Mouse (Mus musculus): ENCODE results near the gene Pomp. TPM values are rescaled to one million over a fixed set of nuclear protein-coding genes. Genes with fewer than 3 reads are reported as not detected.
A peak's percentile ranks its signal among the peaks of the same experiment; 100 is the strongest.

Gene Pomp
- total and polyA plus RNA-seq, 2 experiments from 2014 or later, result 124 to 526 TPM

DNA sequence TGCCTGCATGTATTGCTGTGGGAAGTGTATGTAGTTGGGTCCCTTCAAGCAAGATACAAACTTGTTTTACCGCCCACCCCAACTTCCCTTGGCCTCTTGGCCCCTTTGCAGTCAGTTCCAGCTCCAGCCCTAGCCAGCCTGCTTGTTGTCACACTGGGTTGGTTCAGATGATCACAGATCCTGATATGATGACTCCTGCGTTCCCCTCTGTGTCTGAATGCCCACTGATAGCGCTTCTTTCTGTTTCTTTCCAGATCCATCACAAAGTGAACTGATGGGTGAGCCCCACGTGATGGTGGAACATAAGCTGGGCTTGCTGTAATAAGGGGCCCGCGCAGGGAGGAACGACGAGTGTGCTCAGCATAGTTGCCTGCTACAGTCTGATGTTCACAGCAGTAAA is 14.9 kb downstream of the Pomp start:
- DNase-seq (ENCODE audit: low spot score) (no peak), ATAC-seq (no peak)
- Histone ChIP-seq H3K27me3 (ENCODE audit: insufficient read depth, low read length) (no peaks in the 10 kb centered on the region), H3K9me3 (ENCODE audit: low read length) (no peaks in the 10 kb centered on the region), H3K27ac (no peak overlapping the region), H3K4me2 (ENCODE audit: low read depth, low read length) (no peak overlapping the region), H3K9ac (replicated peaks; ENCODE audit: low read length) (no peak overlapping the region), H3K4me3 (ENCODE audit: low read length) (no peak overlapping the region), H3K4me1 (ENCODE audit: insufficient read depth, low read length) (no peaks in the 10 kb centered on the region), H3K36me3 (ENCODE audit: insufficient read depth, low read length) (peaks cover 63% of the 10 kb centered on the region)
- no peak for TF ChIP-seq CTCF (IDR thresholded peaks at IDR 0.05; ENCODE audit: low read depth)
- WGBS, result 96% methylated on average over 8 of the region's 8 CpGs

DNA sequence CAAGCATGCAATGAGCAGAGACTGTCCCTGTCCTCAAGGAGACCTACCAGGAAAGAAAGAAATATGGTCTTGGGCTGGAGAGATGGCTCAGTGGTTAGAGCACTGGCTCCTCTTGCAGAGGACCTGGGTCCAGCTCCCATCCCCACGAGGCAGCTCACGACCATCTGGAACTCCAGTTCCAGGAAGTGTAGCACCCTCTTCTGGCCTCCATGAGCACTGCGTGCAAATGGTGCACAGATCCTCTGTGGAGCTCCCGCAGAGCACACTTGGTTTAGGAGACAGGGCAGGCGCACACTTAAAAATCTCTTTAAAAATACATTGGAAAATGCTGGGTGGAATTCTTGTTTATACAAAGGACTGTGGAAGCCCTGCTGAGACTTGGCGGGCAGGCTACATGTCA is 17.3 kb downstream of the Pomp start:
- WGBS, result 79% methylated on average over 6 of the region's 6 CpGs

DNA sequence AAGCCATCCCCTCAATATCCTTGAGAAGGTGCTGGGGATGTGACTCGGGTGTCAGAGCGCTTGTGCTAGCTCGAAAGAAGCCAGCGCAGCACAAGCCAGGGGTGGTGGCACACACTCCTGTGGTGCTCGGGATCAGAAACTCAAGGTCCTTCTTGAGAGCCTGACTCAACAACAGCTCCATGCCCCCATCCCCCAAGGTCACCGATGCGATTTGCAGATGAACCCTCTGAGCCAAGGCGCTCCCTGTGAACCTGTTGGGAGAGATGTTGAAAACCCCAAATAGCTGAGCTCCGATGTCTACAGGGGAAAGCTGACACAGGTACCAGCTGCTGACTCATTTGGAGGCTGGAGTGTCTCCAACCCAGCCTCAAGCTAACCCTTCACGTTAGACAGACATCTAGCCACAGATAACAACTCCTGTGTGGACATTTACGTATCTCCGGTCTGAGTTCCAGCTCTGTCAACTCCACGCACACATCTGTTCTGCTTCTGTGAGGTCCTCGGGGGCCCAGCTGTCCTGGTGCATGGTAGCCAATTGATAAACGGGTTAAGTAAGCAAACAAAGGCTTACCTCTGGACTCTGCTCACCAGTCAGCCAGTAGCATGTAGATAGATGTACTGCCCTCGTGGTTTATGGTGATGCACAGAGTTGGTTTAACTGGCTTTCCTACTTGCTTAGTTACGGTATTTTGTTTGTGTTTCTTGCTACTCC is 19.9 kb downstream of the Pomp start:
- DNase-seq (ENCODE audit: low spot score) (no peak), ATAC-seq (no peak)
- no peaks in the 10 kb centered on the region for H3K27me3 ChIP-seq (ENCODE audit: insufficient read depth, low read length)
- H3K36me3 ChIP-seq (ENCODE audit: insufficient read depth, low read length), result peaks cover 23% of the 10 kb centered on the region; the same call in 1 of the 2 replicates
- no peaks in the 10 kb centered on the region for H3K4me1 ChIP-seq (ENCODE audit: insufficient read depth, low read length)
- H3K9ac ChIP-seq (replicated peaks; ENCODE audit: low read length), result no peak overlapping the region
- no peak overlapping the region for H3K27ac ChIP-seq
- no peak overlapping the region for H3K4me2 ChIP-seq (ENCODE audit: low read depth, low read length)
- no peak overlapping the region for H3K4me3 ChIP-seq (ENCODE audit: low read length)
- no peak for TF ChIP-seq CTCF (IDR thresholded peaks at IDR 0.05; ENCODE audit: low read depth)
- no peaks in the 10 kb centered on the region for H3K9me3 ChIP-seq (ENCODE audit: low read length)
- WGBS, result 90% methylated on average over 17 of the region's 17 CpGs

More for the DNA sequence above, 17.3 kb downstream of the Pomp start:
- Histone ChIP-seq H3K4me2 (ENCODE audit: low read depth, low read length) (no peak overlapping the region), H3K9me3 (ENCODE audit: low read length) (no peaks in the 10 kb centered on the region), H3K27me3 (ENCODE audit: insufficient read depth, low read length) (no peaks in the 10 kb centered on the region), H3K9ac (replicated peaks; ENCODE audit: low read length) (no peak overlapping the region), H3K36me3 (ENCODE audit: insufficient read depth, low read length) (peaks cover 48% of the 10 kb centered on the region), H3K4me1 (ENCODE audit: insufficient read depth, low read length) (no peaks in the 10 kb centered on the region), H3K27ac (no peak overlapping the region), H3K4me3 (ENCODE audit: low read length) (no peak overlapping the region)
- peak; percentile 52 for TF ChIP-seq CTCF (IDR thresholded peaks at IDR 0.05; ENCODE audit: low read depth)
- peak; percentile 32 for DNase-seq (ENCODE audit: low spot score)
- ATAC-seq, result no peak

- WGBS, result 90% methylated on average over 6 of the region's 6 CpGs
- DNase-seq (ENCODE audit: low spot score) (no peak), ATAC-seq (no peak)
- H3K4me3 ChIP-seq (ENCODE audit: low read length), result no peak overlapping the region
- no peak overlapping the region for H3K9ac ChIP-seq (replicated peaks; ENCODE audit: low read length)
- no peak overlapping the region for H3K27ac ChIP-seq
- no peaks in the 10 kb centered on the region for H3K27me3 ChIP-seq (ENCODE audit: insufficient read depth, low read length)
- no peaks in the 10 kb centered on the region for H3K9me3 ChIP-seq (ENCODE audit: low read length)
- no peak overlapping the region for H3K4me2 ChIP-seq (ENCODE audit: low read depth, low read length)
- TF ChIP-seq CTCF (IDR thresholded peaks at IDR 0.05; ENCODE audit: low read depth), result no peak
- H3K4me1 ChIP-seq (ENCODE audit: insufficient read depth, low read length), result no peaks in the 10 kb centered on the region
- peaks cover under 1% of the 10 kb centered on the region; the same call in 1 of the 2 replicates for H3K36me3 ChIP-seq (ENCODE audit: insufficient read depth, low read length)
Measured at GRCm38 (mm10) chr5:147883581-147883980, 23.3 kb downstream of the Pomp start.

GRCm38 (mm10) chr5:147888313-147889297 is 28.3 kb downstream of the Pomp start:
- ATAC-seq, result no peak
- DNase-seq (ENCODE audit: low spot score), result no peak

DNA sequence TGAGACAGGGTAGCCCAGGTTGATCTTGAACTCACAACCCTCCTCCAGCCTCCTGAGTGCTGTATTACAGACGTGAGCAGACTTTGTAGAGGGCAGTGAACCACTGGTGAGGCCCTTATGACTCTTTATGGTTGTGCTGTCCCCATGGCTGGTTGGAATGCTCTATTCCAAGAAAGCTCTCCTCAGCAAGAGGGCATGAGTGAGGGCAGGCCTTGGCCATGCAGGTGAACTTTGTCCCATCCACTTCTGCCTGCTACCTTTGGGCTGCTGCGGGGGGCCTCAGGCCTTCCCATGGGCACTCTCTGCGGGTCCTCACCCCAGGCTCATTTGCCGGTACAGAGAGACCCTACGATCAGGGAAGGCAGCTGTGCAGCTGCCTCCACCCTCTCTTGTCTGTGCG is 32.5 kb downstream of the Pomp start:
- no peaks in the 10 kb centered on the region for H3K9me3 ChIP-seq (ENCODE audit: low read length)
- H3K27me3 ChIP-seq (ENCODE audit: insufficient read depth, low read length), result no peaks in the 10 kb centered on the region
- H3K9ac ChIP-seq (replicated peaks; ENCODE audit: low read length), result no peak overlapping the region
- no peak overlapping the region for H3K4me3 ChIP-seq (ENCODE audit: low read length)
- H3K4me1 ChIP-seq (ENCODE audit: insufficient read depth, low read length), result no peaks in the 10 kb centered on the region
- no peak overlapping the region for H3K27ac ChIP-seq
- 30% methylated on average over 6 of the region's 6 CpGs for WGBS
- H3K36me3 ChIP-seq (ENCODE audit: insufficient read depth, low read length), result no peaks in the 10 kb centered on the region
- TF ChIP-seq CTCF (IDR thresholded peaks at IDR 0.05; ENCODE audit: low read depth), result no peak
- no peak for DNase-seq (ENCODE audit: low spot score)
- no peak overlapping the region for H3K4me2 ChIP-seq (ENCODE audit: low read depth, low read length)
- ATAC-seq, result no peak

More at GRCm38 (mm10) chr5:147888313-147889297, 28.3 kb downstream of the Pomp start:
- Histone ChIP-seq H3K4me1 (ENCODE audit: insufficient read depth, low read length) (no peaks in the 10 kb centered on the region), H3K9ac (replicated peaks; ENCODE audit: low read length) (no peak overlapping the region), H3K4me2 (ENCODE audit: low read depth, low read length) (no peak overlapping the region), H3K27ac (no peak overlapping the region), H3K27me3 (ENCODE audit: insufficient read depth, low read length) (no peaks in the 10 kb centered on the region), H3K4me3 (ENCODE audit: low read length) (no peak overlapping the region), H3K36me3 (ENCODE audit: insufficient read depth, low read length) (no peaks in the 10 kb centered on the region), H3K9me3 (ENCODE audit: low read length) (no peaks in the 10 kb centered on the region)
- WGBS, result 91% methylated on average over 10 of the region's 12 CpGs
- TF ChIP-seq CTCF (IDR thresholded peaks at IDR 0.05; ENCODE audit: low read depth), result no peak

All from hindbrain, postnatal 0 days (tissue).